Mouse (Mus musculus): ENCODE measurements around the gene Rnf114.

Gene Rnf114

GRCm38 (mm10) chr2:167502554-167503252 is 10.3 kb downstream of the Rnf114 start:
- in situ Hi-C loops (cut with MboI; ENCODE audit: unreplicated experiment in 2 of 2) = loop anchor here in 1 of 2 experiments (25.0 kb wide), 1 partner anchor 215 kb away; no protein-coding TSS in a partner anchor

DNA sequence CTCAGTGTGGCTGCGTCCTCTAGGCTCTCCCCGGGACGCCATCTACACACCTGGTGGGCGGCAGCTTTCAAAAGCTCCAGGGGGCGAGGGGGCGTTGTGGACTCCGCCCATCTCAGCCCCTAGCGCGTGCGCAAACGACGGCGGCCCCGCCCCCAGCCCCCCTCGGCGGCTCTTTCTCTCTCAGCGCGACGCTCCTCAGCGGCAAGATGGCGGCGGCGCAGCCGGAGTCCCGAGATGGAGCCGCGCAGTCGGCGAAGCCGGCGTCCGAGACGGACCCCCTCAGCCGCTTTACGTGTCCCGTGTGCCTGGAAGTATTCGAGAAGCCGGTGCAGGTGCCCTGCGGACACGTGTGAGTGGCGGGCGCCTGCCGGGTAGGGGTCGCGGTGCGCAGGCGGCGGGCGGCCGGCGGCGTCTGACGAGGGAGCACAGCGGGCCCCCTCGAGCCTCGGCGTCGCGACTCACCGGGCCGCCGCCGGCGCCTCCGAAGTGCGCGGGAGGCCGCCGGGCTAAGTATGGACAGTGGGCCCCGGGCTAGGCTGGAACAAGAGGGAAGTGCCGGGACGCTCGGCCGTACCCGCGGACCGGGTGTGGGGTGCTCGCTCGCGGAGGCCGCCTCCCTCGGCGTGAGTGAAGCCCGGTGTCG is 10.9 kb downstream of the Rnf114 start:
- in situ Hi-C loops (cut with MboI; ENCODE audit: unreplicated experiment in 2 of 2) = loop anchor here in 1 of 2 experiments (25.0 kb wide), 1 partner anchor 216 kb away; no protein-coding TSS in a partner anchor

DNA sequence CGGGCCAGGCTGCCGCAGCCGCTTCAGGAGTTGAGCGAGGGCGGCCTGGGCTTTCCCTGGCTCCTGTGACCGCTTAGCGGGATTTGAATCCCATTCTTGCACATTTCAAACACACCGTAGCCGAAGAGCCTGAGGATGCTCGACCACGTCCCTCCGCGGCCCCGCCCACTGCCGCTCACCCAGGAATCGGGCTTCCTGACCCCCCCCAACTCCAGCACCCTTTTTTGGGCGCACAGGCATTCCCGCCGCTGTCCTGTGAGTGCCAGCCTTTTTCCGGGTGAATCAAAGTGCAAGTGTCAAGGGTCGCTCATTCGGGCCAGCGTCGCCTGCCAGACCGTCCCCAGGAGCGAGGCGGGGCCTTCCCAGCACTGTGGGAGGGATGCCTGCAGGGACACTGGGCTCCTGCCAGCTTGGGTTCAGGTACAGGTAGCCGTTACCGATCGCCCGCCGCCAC is 11.5 kb downstream of the Rnf114 start:
- in situ Hi-C loops (cut with MboI; ENCODE audit: unreplicated experiment in 2 of 2) = loop anchor here in 1 of 2 experiments (25.0 kb wide), 1 partner anchor 217 kb away; no protein-coding TSS in a partner anchor

DNA sequence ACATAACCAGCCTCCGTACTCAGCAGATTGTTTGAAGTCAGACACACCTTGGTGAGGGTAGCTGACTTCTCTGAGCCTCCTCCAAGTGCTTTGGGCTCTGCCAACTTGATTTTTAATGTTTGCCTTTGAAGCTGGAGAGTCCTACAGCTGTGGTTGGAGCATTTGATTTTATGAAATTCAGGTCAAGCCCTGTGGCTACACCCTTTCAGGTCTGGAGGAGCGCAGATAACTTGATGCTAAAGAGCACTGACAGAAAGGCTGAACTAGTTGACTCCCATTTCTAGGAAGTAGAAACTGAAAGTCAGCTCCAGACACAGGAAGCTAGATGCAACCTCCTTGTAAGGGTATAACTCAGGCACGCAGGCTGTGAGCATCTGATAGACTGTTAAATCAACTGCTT is 12.7 kb downstream of the Rnf114 start:
- in situ Hi-C loops (cut with MboI; ENCODE audit: unreplicated experiment in 2 of 2) = loop anchor here in 1 of 2 experiments (25.0 kb wide), 1 partner anchor 218 kb away; no protein-coding TSS in a partner anchor

- in situ Hi-C loops (cut with MboI; ENCODE audit: unreplicated experiment in 2 of 2) = loop anchor here in 1 of 2 experiments (25.0 kb wide), 1 partner anchor 219 kb away; no protein-coding TSS in a partner anchor
These were observed 14.3 kb downstream of the Rnf114 start for GRCm38 (mm10) chr2:167506546-167507260.

- in situ Hi-C loops (cut with MboI; ENCODE audit: unreplicated experiment in 2 of 2) = loop anchor here in 1 of 2 experiments (25.0 kb wide), 1 partner anchor 221 kb away; no protein-coding TSS in a partner anchor
These were observed 15.4 kb downstream of the Rnf114 start for GRCm38 (mm10) chr2:167507719-167508385.

GRCm38 (mm10) chr2:167508569-167508968 is 16.1 kb downstream of the Rnf114 start:
- in situ Hi-C loops (cut with MboI; ENCODE audit: unreplicated experiment in 2 of 2) = loop anchor here in 1 of 2 experiments (25.0 kb wide), 1 partner anchor 221 kb away; no protein-coding TSS in a partner anchor

- in situ Hi-C loops (cut with MboI; ENCODE audit: unreplicated experiment in 2 of 2) = loop anchor here (5.0 to 25.0 kb wide), 2 partner anchors 93 to 223 kb away; no protein-coding TSS in a partner anchor
These were observed 18.0 kb downstream of the Rnf114 start for GRCm38 (mm10) chr2:167510485-167510884.

DNA sequence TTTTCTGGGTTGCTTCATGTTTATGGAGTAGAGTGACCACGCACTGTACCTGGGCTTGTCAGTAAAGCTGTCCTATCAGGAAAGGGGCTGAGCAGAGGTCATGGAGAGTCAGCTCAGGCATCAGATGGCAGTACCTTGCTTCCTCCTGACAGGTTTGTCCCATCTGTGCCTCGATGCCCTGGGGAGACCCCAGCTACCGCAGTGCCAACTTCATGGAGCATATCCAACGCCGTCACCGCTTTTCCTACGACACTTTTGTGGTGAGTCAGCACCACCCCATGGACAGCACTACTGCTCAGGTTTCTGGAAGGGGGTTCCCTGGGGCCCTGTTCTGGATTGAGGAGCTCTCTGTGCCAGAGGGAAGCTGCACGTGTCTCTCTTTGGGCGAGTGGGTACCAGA is 19.9 kb downstream of the Rnf114 start:
- in situ Hi-C loops (cut with MboI; ENCODE audit: unreplicated experiment in 2 of 2) = loop anchor here (5.0 to 25.0 kb wide), 2 partner anchors 95 to 225 kb away; no protein-coding TSS in a partner anchor

DNA sequence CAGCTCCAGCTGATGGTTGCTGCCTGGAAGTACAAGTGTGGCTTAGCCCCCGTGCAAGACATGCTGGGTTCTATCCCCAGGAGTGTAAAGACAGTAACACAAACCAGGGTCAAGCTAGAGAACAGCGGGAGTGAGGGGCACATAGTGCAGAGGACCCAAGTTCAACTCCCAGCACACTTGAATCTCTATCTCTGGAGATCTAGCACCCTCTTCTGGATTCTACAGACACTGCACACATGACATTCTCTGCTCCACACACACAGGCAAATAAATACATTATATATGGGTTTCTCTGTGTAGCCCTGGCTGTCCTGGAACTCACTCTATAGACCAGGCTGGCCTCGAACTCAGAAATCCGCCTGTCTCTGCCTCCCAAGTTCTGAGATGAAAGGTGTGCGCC is 20.5 kb downstream of the Rnf114 start:
- in situ Hi-C loops (cut with MboI; ENCODE audit: unreplicated experiment in 2 of 2) = loop anchor here (5.0 to 25.0 kb wide), 2 partner anchors 96 to 226 kb away; no protein-coding TSS in a partner anchor

DNA sequence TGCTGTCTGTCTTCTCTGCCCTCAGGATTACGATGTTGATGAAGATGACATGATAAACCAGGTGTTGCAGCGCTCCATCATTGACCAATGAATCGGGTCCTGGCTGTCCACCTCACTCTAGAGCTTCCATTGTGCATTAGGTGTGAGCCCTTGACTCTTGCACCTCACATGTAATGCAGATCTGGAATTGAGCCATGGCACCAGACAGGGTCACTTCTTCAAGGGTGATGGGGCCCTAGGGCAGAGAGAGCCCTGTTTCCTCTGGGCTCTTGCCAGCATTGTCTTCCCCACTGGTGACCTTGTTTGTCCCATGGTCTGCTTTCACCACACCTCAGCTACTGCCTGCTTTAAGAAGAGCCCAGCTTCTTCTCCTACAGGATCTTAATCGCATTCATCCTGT is 22.2 kb downstream of the Rnf114 start:
- in situ Hi-C loops (cut with MboI; ENCODE audit: unreplicated experiment in 2 of 2) = loop anchor here (5.0 to 25.0 kb wide), 2 partner anchors 97 to 227 kb away; no protein-coding TSS in a partner anchor

GRCm38 (mm10) chr2:167515688-167516087 is 23.2 kb downstream of the Rnf114 start:
- in situ Hi-C loops (cut with MboI; ENCODE audit: unreplicated experiment in 2 of 2) = loop anchor here in 1 of 2 experiments (25.0 kb wide), 1 partner anchor 228 kb away; no protein-coding TSS in a partner anchor

DNA sequence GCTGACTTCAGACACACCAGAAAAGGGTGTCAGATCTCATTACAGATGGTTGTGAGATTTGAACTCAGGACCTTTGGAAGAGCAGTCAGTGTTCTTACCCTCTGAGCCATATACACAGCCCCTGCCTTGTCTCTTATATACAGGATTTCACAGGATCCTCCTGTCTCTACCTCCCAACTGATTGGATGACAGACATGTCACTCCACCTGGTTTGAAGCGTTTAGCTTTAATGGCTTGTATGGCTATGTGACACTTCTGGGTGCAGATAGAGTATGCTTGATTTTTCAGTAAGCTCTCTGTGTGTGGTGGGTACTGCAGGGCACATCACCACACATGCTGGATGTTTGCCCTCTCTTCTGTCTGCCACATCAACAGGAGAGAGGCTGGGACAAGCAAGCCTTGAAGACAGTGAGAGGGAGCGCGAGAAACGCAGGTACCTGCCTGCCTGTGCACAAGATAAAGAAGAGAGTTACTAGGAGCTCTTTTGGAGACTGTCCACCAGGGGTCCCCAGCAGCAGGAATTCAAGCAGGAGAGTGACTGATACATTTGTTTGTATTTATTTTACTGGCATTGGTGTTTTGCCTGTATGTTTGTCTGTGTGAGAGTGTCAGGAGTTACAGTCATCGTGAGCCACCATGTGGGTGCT is 27.3 kb downstream of the Rnf114 start:
- in situ Hi-C loops (cut with MboI; ENCODE audit: unreplicated experiment in 2 of 2) = loop anchor here in 1 of 2 experiments (25.0 kb wide), 1 partner anchor 232 kb away; no protein-coding TSS in a partner anchor

- in situ Hi-C loops (cut with MboI; ENCODE audit: unreplicated experiment in 2 of 2) = no loop called here
These were observed 35.8 kb downstream of the Rnf114 start for GRCm38 (mm10) chr2:167528278-167528677.

DNA sequence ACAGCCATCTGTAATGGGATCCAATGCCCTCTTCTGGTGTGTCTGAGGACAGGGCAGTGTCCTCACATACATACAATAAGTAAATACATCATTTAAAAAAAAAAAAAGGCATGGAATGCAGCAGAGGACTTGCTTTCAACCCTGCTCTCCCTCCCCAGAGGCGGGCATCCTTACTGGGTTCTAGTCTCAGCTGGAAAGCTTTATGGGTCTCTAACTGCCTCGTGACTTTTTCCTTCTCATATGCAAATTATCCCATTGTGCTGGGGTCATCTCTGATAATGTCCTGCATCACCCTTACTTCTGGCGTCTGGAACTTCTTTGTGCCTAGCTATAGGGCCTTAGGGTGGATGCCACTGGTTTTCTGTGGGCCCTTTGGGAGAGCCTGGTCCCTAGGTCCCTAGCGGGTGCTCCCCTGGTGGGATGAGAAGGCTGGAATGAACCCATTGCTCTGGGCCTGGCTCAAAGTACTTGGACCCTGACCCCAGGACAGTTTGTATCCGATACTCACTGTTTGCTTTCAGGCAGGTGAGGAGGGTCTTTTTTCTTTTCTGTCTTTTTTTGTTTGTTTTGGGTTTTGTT is 37.6 kb downstream of the Rnf114 start:
- in situ Hi-C loops (cut with MboI; ENCODE audit: unreplicated experiment in 2 of 2) = loop anchor here (5.0 kb wide), 6 partner anchors 33 to 372 kb away; no protein-coding TSS in a partner anchor

- in situ Hi-C loops (cut with MboI; ENCODE audit: unreplicated experiment in 2 of 2) = loop anchor here (5.0 kb wide), 6 partner anchors 33 to 372 kb away; no protein-coding TSS in a partner anchor
These were observed 38.1 kb downstream of the Rnf114 start for GRCm38 (mm10) chr2:167530536-167530935.

- in situ Hi-C loops (cut with MboI; ENCODE audit: unreplicated experiment in 2 of 2) = loop anchor here (5.0 kb wide), 6 partner anchors 35 to 370 kb away; no protein-coding TSS in a partner anchor
These were observed 39.7 kb downstream of the Rnf114 start for GRCm38 (mm10) chr2:167532131-167532530.

DNA sequence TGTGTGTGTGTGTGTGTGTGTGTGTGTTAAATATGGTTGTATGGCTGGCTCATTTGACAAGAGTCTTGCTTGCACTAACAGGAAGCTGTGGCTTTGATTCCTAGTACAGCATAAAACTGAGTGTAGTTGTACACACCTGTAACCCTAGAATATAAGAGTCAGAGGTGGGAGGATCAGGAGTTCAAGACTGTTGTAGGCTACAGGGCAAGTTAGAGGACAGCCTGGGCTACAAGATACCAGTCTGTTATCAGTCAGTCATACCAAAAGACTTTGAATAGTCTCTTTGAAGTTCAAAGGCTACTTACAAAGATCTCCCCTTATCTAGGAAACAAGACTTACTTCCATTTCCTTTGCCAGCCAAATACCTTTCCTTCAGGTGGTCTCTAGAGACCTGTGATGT is 41.4 kb downstream of the Rnf114 start:
- in situ Hi-C loops (cut with MboI; ENCODE audit: unreplicated experiment in 2 of 2) = loop anchor here (5.0 kb wide), 6 partner anchors 37 to 368 kb away; no protein-coding TSS in a partner anchor
